Mouse (Mus musculus): ENCODE measurements around the gene Fam129b. TPM values are rescaled to one million over a fixed set of nuclear protein-coding genes. Genes with fewer than 3 reads are reported as not detected.

Gene Fam129b
- polyA plus RNA-seq, 1 experiment from 2014 or later = 25.2 TPM

- Histone ChIP-seq H3K36me3 (ENCODE audit: control insufficient read depth, insufficient read depth, low read length) (no peaks in the 10 kb centered on the region), H3K9ac (ENCODE audit: low read length) (no peak overlapping the region), H3K9me3 (ENCODE audit: control insufficient read depth, low read length) (no peaks in the 10 kb centered on the region), H3K27me3 (replicated peaks; ENCODE audit: control insufficient read depth, insufficient read depth, low read length) (peaks cover 10% of the 10 kb centered on the region; the same call in 1 of the 2 replicates), H3K27ac (ENCODE audit: low read depth) (no peak overlapping the region), H3K4me2 (ENCODE audit: low read length) (no peak overlapping the region), H3K4me3 (ENCODE audit: low read depth, low read length) (no peak overlapping the region), H3K4me1 (replicated peaks; ENCODE audit: control insufficient read depth, insufficient read depth, low read length) (peaks cover 4% of the 10 kb centered on the region; the same call in 1 of the 2 replicates)
- ATAC-seq (replicated peaks; ENCODE audit: low FRiP score, low TSS enrichment, low read depth) = no peak
- WGBS = 48% methylated on average over 5 of the region's 5 CpGs
- no peak for DNase-seq (ENCODE audit: low spot score)
Observed at GRCm38 (mm10) chr2:32855790-32856465, 20.0 kb upstream of the Fam129b start.

GRCm38 (mm10) chr2:32857584-32857983, 18.3 kb upstream of the Fam129b start:
- H3K27ac ChIP-seq (ENCODE audit: low read depth) = no peak overlapping the region
- H3K4me2 ChIP-seq (ENCODE audit: low read length) = no peak overlapping the region
- H3K9me3 ChIP-seq (ENCODE audit: control insufficient read depth, low read length) = no peaks in the 10 kb centered on the region
- ATAC-seq (replicated peaks; ENCODE audit: low FRiP score, low TSS enrichment, low read depth) (peak; percentile 48; the same call in 1 of the 2 replicates), DNase-seq (ENCODE audit: low spot score) (peak; percentile 89)
- H3K27me3 ChIP-seq (replicated peaks; ENCODE audit: control insufficient read depth, insufficient read depth, low read length) = peaks cover under 1% of the 10 kb centered on the region; the same call in 1 of the 2 replicates
- H3K9ac ChIP-seq (ENCODE audit: low read length) = no peak overlapping the region
- no peaks in the 10 kb centered on the region for H3K4me1 ChIP-seq (replicated peaks; ENCODE audit: control insufficient read depth, insufficient read depth, low read length)
- H3K36me3 ChIP-seq (ENCODE audit: control insufficient read depth, insufficient read depth, low read length) = no peaks in the 10 kb centered on the region
- H3K4me3 ChIP-seq (ENCODE audit: low read depth, low read length) = no peak overlapping the region
- under 1% methylated on average over 7 of the region's 7 CpGs for WGBS

- no peaks in the 10 kb centered on the region for H3K4me1 ChIP-seq (replicated peaks; ENCODE audit: control insufficient read depth, insufficient read depth, low read length)
- H3K4me2 ChIP-seq (ENCODE audit: low read length) = no peak overlapping the region
- no peak overlapping the region for H3K4me3 ChIP-seq (ENCODE audit: low read depth, low read length)
- no peaks in the 10 kb centered on the region for H3K27me3 ChIP-seq (replicated peaks; ENCODE audit: control insufficient read depth, insufficient read depth, low read length)
- DNase-seq (ENCODE audit: low spot score) = peak; percentile 80
- no peaks in the 10 kb centered on the region for H3K36me3 ChIP-seq (ENCODE audit: control insufficient read depth, insufficient read depth, low read length)
- ATAC-seq (replicated peaks; ENCODE audit: low FRiP score, low TSS enrichment, low read depth) = peak; percentile 27; the same call in 1 of the 2 replicates
- no peak overlapping the region for H3K27ac ChIP-seq (ENCODE audit: low read depth)
- 47% methylated on average over 10 of the region's 10 CpGs for WGBS
- no peak overlapping the region for H3K9ac ChIP-seq (ENCODE audit: low read length)
- no peaks in the 10 kb centered on the region for H3K9me3 ChIP-seq (ENCODE audit: control insufficient read depth, low read length)
Observed at GRCm38 (mm10) chr2:32859010-32859621, 16.8 kb upstream of the Fam129b start.

GRCm38 (mm10) chr2:32859622-32860012, 16.3 kb upstream of the Fam129b start:
- 79% methylated on average over 5 of the region's 5 CpGs for WGBS
- Histone ChIP-seq H3K36me3 (ENCODE audit: control insufficient read depth, insufficient read depth, low read length) (no peaks in the 10 kb centered on the region), H3K9me3 (ENCODE audit: control insufficient read depth, low read length) (no peaks in the 10 kb centered on the region), H3K4me3 (ENCODE audit: low read depth, low read length) (no peak overlapping the region), H3K4me2 (ENCODE audit: low read length) (no peak overlapping the region), H3K9ac (ENCODE audit: low read length) (no peak overlapping the region), H3K27me3 (replicated peaks; ENCODE audit: control insufficient read depth, insufficient read depth, low read length) (no peaks in the 10 kb centered on the region), H3K4me1 (replicated peaks; ENCODE audit: control insufficient read depth, insufficient read depth, low read length) (no peaks in the 10 kb centered on the region), H3K27ac (ENCODE audit: low read depth) (no peak overlapping the region)
- DNase-seq (ENCODE audit: low spot score) (no peak), ATAC-seq (replicated peaks; ENCODE audit: low FRiP score, low TSS enrichment, low read depth) (no peak)

GRCm38 (mm10) chr2:32860799-32861198, 15.1 kb upstream of the Fam129b start:
- 77% methylated on average over 8 of the region's 8 CpGs for WGBS
- Histone ChIP-seq H3K9ac (ENCODE audit: low read length) (no peak overlapping the region), H3K27ac (ENCODE audit: low read depth) (no peak overlapping the region), H3K27me3 (replicated peaks; ENCODE audit: control insufficient read depth, insufficient read depth, low read length) (no peaks in the 10 kb centered on the region), H3K36me3 (ENCODE audit: control insufficient read depth, insufficient read depth, low read length) (no peaks in the 10 kb centered on the region), H3K4me1 (replicated peaks; ENCODE audit: control insufficient read depth, insufficient read depth, low read length) (no peaks in the 10 kb centered on the region), H3K4me2 (ENCODE audit: low read length) (no peak overlapping the region), H3K4me3 (ENCODE audit: low read depth, low read length) (no peak overlapping the region), H3K9me3 (ENCODE audit: control insufficient read depth, low read length) (no peaks in the 10 kb centered on the region)
- ATAC-seq (replicated peaks; ENCODE audit: low FRiP score, low TSS enrichment, low read depth) (no peak), DNase-seq (ENCODE audit: low spot score) (no peak)

GRCm38 (mm10) chr2:32863317-32863716, 12.6 kb upstream of the Fam129b start:
- no peak overlapping the region for H3K4me3 ChIP-seq (ENCODE audit: low read depth, low read length)
- 89% methylated on average over 3 of the region's 3 CpGs for WGBS
- no peaks in the 10 kb centered on the region for H3K9me3 ChIP-seq (ENCODE audit: control insufficient read depth, low read length)
- no peak for DNase-seq (ENCODE audit: low spot score)
- H3K27ac ChIP-seq (ENCODE audit: low read depth) = no peak overlapping the region
- H3K27me3 ChIP-seq (replicated peaks; ENCODE audit: control insufficient read depth, insufficient read depth, low read length) = no peaks in the 10 kb centered on the region
- no peaks in the 10 kb centered on the region for H3K4me1 ChIP-seq (replicated peaks; ENCODE audit: control insufficient read depth, insufficient read depth, low read length)
- no peak overlapping the region for H3K4me2 ChIP-seq (ENCODE audit: low read length)
- no peak overlapping the region for H3K9ac ChIP-seq (ENCODE audit: low read length)
- no peak for ATAC-seq (replicated peaks; ENCODE audit: low FRiP score, low TSS enrichment, low read depth)
- H3K36me3 ChIP-seq (ENCODE audit: control insufficient read depth, insufficient read depth, low read length) = no peaks in the 10 kb centered on the region

- Histone ChIP-seq H3K4me3 (ENCODE audit: low read depth, low read length) (no peak overlapping the region), H3K27me3 (replicated peaks; ENCODE audit: control insufficient read depth, insufficient read depth, low read length) (no peaks in the 10 kb centered on the region), H3K4me2 (ENCODE audit: low read length) (no peak overlapping the region), H3K36me3 (ENCODE audit: control insufficient read depth, insufficient read depth, low read length) (no peaks in the 10 kb centered on the region), H3K9me3 (ENCODE audit: control insufficient read depth, low read length) (no peaks in the 10 kb centered on the region), H3K27ac (ENCODE audit: low read depth) (no peak overlapping the region), H3K9ac (ENCODE audit: low read length) (no peak overlapping the region), H3K4me1 (replicated peaks; ENCODE audit: control insufficient read depth, insufficient read depth, low read length) (no peaks in the 10 kb centered on the region)
- ATAC-seq (replicated peaks; ENCODE audit: low FRiP score, low TSS enrichment, low read depth) (no peak), DNase-seq (ENCODE audit: low spot score) (no peak)
- 63% methylated on average over 2 of the region's 2 CpGs for WGBS
Observed at GRCm38 (mm10) chr2:32864755-32865154, 11.2 kb upstream of the Fam129b start.

GRCm38 (mm10) chr2:32867354-32867753, 8.6 kb upstream of the Fam129b start:
- ATAC-seq (replicated peaks; ENCODE audit: low FRiP score, low TSS enrichment, low read depth) (no peak), DNase-seq (ENCODE audit: low spot score) (no peak)
- 84% methylated on average over 4 of the region's 4 CpGs for WGBS
- no peaks in the 10 kb centered on the region for H3K4me1 ChIP-seq (replicated peaks; ENCODE audit: control insufficient read depth, insufficient read depth, low read length)
- H3K9me3 ChIP-seq (ENCODE audit: control insufficient read depth, low read length) = no peaks in the 10 kb centered on the region
- H3K9ac ChIP-seq (ENCODE audit: low read length) = no peak overlapping the region
- H3K27ac ChIP-seq (ENCODE audit: low read depth) = no peak overlapping the region
- no peaks in the 10 kb centered on the region for H3K27me3 ChIP-seq (replicated peaks; ENCODE audit: control insufficient read depth, insufficient read depth, low read length)
- H3K4me2 ChIP-seq (ENCODE audit: low read length) = no peak overlapping the region
- H3K4me3 ChIP-seq (ENCODE audit: low read depth, low read length) = no peak overlapping the region
- H3K36me3 ChIP-seq (ENCODE audit: control insufficient read depth, insufficient read depth, low read length) = no peaks in the 10 kb centered on the region
